Mouse (Mus musculus) frontal cortex, adult (tissue): ENCODE results near the gene Cyp2j6.
"Not testable (repeated sequence)": the region's sequence is repeated elsewhere in the genome, so short reads cannot be mapped to it uniquely, and the experiment has no call there.

Experiments
- ATAC-seq: cut with Nextera tagmentation; 2 replicates; pipeline ENCODE4 v1.9.2; 2017; ENCODE audit warnings: mild to moderate bottlenecking, moderate library complexity, mixed read lengths; ENCODE audit not compliant: low TSS enrichment

Gene Cyp2j6

GRCm38 (mm10) chr4:96553133-96553819 lies at the start of gene Cyp2j6:
TSS of gene Cyp2j6 (minus strand) at chr4:96553661.
- ATAC-seq = peak; percentile 99

GRCm38 (mm10) chr4:96591791-96592150 lies 38.3 kb upstream of the Cyp2j6 start:
- peak; percentile 88 for ATAC-seq

GRCm38 (mm10) chr4:96590911-96591790 lies 37.7 kb upstream of the Cyp2j6 start, which contains the start of gene Cyp2j9:
TSS of gene Cyp2j9 (minus strand) at chr4:96591578.
- ATAC-seq = peak; percentile 85

- peak; percentile 94 for ATAC-seq
Measured at GRCm38 (mm10) chr4:96581425-96582088, 28.1 kb upstream of the Cyp2j6 start.

- not testable (repeated sequence) for ATAC-seq
Measured at GRCm38 (mm10) chr4:96580351-96580750, 26.9 kb upstream of the Cyp2j6 start.

GRCm38 (mm10) chr4:96569442-96569841 lies 16.0 kb upstream of the Cyp2j6 start:
- ATAC-seq = no peak

GRCm38 (mm10) chr4:96567988-96568387 lies 14.5 kb upstream of the Cyp2j6 start:
- no peak for ATAC-seq

GRCm38 (mm10) chr4:96565808-96566207 lies 12.3 kb upstream of the Cyp2j6 start:
- no peak for ATAC-seq

- no peak for ATAC-seq
Measured at GRCm38 (mm10) chr4:96560464-96560863, 7.0 kb upstream of the Cyp2j6 start.

- no peak for ATAC-seq
Measured at GRCm38 (mm10) chr4:96559781-96560180, 6.3 kb upstream of the Cyp2j6 start.

- no peak for ATAC-seq
Measured at GRCm38 (mm10) chr4:96551619-96552018, 1.8 kb downstream of the Cyp2j6 start.

- peak; percentile 99 for ATAC-seq
Measured at GRCm38 (mm10) chr4:96545976-96546375, 7.5 kb downstream of the Cyp2j6 start.

GRCm38 (mm10) chr4:96525772-96526171 lies 27.7 kb downstream of the Cyp2j6 start:
- peak; percentile 80 for ATAC-seq

- no peak for ATAC-seq
Measured at GRCm38 (mm10) chr4:96522256-96522655, 31.2 kb downstream of the Cyp2j6 start.

- ATAC-seq = no peak
Measured at GRCm38 (mm10) chr4:96510083-96510482, 43.4 kb downstream of the Cyp2j6 start.

GRCm38 (mm10) chr4:96507286-96507685 lies 46.2 kb downstream of the Cyp2j6 start, which contains the start of gene Cyp2j8:
TSS of gene Cyp2j8 (minus strand) at chr4:96507386.
- no peak for ATAC-seq
